Mouse (Mus musculus): ENCODE data around the gene Sebox.

GRCm38 (mm10) chr11:78515549-78516325, 12.5 kb downstream of the Sebox start:
- TF ChIP-seq CTCF (IDR thresholded peaks at IDR 0.05; ENCODE audit: control insufficient read depth, insufficient read depth, insufficient replicate concordance, low read depth, low read length), result peak; percentile 26; the same call in 1 of the 2 replicates
- no peak for TF ChIP-seq POLR2A (IDR thresholded peaks at IDR 0.05; ENCODE audit: control insufficient read depth, low read depth, low read length)
